Mouse (Mus musculus): ENCODE data around the gene Cox8a.
A peak's percentile ranks its signal among the peaks of the same experiment; 100 is the strongest.

Gene Cox8a

DNA sequence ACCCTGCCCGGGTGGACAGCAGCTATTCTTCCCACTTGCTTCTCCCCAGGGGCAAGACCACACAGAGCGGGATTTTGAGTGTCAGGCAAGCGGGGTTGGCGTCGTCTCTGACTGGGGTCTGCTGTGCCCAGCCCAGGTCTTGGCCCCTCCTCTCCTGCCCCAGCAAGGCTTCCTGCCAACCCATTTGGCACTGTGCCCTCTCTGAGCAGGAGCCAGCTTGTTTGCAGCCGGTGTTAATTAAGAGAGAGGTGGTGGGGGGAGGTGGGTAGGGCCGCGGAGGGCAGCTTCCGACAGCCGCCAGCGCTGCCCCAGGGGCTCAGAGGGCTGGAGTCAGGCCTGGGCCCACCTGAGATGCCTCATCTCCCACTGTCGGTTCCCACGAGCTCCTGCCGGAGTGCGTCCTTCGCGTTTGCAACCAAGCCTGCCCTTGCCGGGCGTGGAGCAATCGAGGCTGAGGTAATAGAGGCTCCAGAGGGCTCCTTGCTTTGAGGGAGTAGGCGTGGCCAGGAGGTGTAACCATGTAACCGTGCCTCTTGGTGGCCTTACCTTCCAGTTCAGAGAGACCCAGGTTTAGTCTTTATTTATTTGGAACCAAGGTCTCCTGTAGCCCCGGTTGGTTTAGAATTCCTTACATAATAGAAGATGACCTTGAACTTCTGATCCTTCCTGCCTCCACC is 35.0 kb downstream of the Cox8a start:
- DNase-seq, result peak; percentile 66 to 71

DNA sequence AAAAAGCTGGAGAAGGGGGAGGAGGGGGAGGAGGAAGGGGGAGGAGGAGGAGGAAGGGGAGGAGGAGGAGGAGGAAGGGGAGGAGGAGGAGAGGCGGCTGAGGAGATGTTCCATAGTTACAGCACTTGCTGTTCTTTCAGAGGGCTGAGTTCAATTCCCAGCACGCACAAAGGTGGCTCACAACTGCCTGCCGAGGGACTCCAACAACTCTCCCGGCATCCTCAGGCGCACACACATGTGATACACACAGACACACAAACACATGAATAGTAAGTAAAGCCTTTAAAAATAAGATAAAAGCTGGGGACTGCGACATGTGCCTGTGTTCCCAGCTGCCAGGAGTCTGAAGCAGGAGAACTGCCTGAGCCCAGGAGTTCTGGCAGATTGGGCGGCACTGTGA is 35.9 kb downstream of the Cox8a start:
- no peak for DNase-seq

DNA sequence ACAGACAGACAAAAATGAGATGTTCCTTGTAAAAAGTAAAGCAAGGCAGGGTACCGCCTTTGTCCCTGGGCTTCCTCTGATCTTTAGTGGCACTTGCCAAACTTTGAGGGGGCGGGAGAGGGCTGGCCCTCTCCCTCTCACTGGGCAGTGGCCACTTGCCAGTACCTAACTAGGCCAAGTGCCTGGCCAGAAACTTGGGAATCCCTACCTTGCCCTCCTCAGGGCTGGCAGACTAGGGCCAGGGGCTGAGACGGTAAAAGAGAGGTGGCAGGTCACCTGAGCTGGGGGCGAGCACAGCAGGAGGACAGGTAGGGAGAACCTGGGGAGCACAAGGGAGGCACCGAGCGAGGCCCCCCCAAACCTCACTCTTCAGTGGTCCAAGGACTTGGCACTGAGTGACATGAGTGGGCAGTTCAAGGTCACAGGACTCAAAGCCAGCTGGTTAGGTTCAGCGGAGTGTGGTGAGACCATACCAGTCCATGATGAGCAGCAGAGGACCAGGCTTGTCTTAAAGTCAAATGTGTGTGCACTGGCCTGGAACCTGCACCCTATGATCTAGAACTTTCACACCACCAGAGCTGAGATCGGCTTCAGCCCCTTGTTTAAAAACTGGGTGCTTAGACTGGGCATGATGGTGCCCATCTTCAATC is 36.5 kb downstream of the Cox8a start:
- DNase-seq, result peak in 1 of 2 experiments; percentile 47

GRCm38 (mm10) chr19:7178841-7179452 is 38.5 kb downstream of the Cox8a start:
- no peak for DNase-seq

GRCm38 (mm10) chr19:7177804-7178511 is 39.5 kb downstream of the Cox8a start:
- no peak for DNase-seq

- DNase-seq, result no peak
Observed at GRCm38 (mm10) chr19:7176041-7176696, 41.2 kb downstream of the Cox8a start.

- peak; percentile 36 to 71 for DNase-seq
Observed at GRCm38 (mm10) chr19:7172051-7172866, 45.2 kb downstream of the Cox8a start.

GRCm38 (mm10) chr19:7171447-7171846 is 46.0 kb downstream of the Cox8a start:
- DNase-seq, result no peak

- no peak for DNase-seq
Observed at GRCm38 (mm10) chr19:7170916-7171315, 46.5 kb downstream of the Cox8a start.

- DNase-seq, result no peak
Observed at GRCm38 (mm10) chr19:7168423-7168822, 49.0 kb downstream of the Cox8a start.

GRCm38 (mm10) chr19:7166767-7167166 is 50.6 kb downstream of the Cox8a start:
- no peak for DNase-seq

GRCm38 (mm10) chr19:7166200-7166711 is 51.2 kb downstream of the Cox8a start:
- no peak for DNase-seq

DNA sequence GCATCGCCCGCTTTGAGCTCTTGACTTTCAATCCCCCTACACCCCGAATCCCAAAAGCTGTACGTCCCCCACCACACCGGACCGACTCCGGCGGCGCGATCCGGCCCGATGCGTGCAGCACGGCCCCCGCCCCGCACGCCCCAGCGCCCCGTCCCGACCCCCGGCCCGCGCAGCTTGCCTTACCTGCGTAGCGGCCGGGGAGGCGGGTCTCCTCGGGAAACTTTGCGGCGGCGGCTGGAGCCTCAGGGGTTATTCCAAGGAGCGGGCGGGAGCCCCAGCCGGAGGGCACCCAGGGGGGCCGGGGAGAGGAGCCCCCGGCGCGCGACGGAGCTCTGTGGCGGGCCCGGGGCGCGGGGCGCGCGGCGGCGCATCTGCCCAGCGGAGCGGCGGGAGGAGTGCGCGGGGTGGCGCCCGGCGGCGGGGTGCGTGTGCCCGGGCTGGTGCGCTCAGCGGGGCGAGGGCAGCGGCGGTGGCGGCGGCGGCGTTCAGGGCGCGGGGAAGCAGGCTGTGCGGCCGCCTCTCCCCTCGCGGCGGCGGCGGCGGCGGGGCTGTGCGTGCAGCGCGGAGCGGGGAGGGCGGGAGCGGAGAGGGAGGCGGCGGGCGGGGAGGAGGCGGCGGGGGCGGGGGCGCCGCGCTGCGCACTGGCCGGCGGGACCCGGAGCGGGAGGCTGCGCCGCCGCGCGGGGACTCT is 51.8 kb downstream of the Cox8a start:
- DNase-seq, result peak in 1 of 2 experiments; percentile 40
